Mouse (Mus musculus) brain, embryonic 18.5 days (tissue): ENCODE data around the gene Ptprt.

Source experiments
- DNase-seq: peaks from one replicate; pipeline ENCODE4 v3.0.0-alpha.2; 2012; ENCODE audit warnings: low read depth, low spot score

The Ptprt gene

GRCm38 (mm10) chr2:162660941-162661386, at the start of gene Ptprt:
Gene Ptprt (minus strand): TSS chr2:162661147.
- DNase-seq: no peak

- DNase-seq: no peak
Observed at GRCm38 (mm10) chr2:162710443-162710842, 49.5 kb upstream of the Ptprt start.

GRCm38 (mm10) chr2:162699691-162700090, 38.7 kb upstream of the Ptprt start:
- DNase-seq: no peak

- DNase-seq: no peak
Observed at GRCm38 (mm10) chr2:162699036-162699435, 38.1 kb upstream of the Ptprt start.

- no peak for DNase-seq
Observed at GRCm38 (mm10) chr2:162698068-162698467, 37.1 kb upstream of the Ptprt start.

GRCm38 (mm10) chr2:162697151-162697550, 36.2 kb upstream of the Ptprt start:
- DNase-seq: no peak

- no peak for DNase-seq
Observed at GRCm38 (mm10) chr2:162692143-162692542, 31.2 kb upstream of the Ptprt start.

GRCm38 (mm10) chr2:162682674-162683073, 21.7 kb upstream of the Ptprt start:
- DNase-seq: no peak

GRCm38 (mm10) chr2:162662431-162662970, 1.6 kb upstream of the Ptprt start:
- DNase-seq: no peak

GRCm38 (mm10) chr2:162661733-162662132, 786 bp upstream of the Ptprt start:
- no peak for DNase-seq

GRCm38 (mm10) chr2:162660231-162660940, 561 bp downstream of the Ptprt start:
- no peak for DNase-seq

GRCm38 (mm10) chr2:162658997-162659396, 1.9 kb downstream of the Ptprt start:
- DNase-seq: peak; percentile 72

- no peak for DNase-seq
Observed at GRCm38 (mm10) chr2:162657541-162657940, 3.4 kb downstream of the Ptprt start.

GRCm38 (mm10) chr2:162654416-162654815, 6.5 kb downstream of the Ptprt start:
- DNase-seq: no peak

GRCm38 (mm10) chr2:162638676-162639075, 22.3 kb downstream of the Ptprt start:
- no peak for DNase-seq

GRCm38 (mm10) chr2:162637537-162637936, 23.4 kb downstream of the Ptprt start:
- DNase-seq: no peak

GRCm38 (mm10) chr2:162636387-162637009, 24.4 kb downstream of the Ptprt start:
- peak; percentile 58 for DNase-seq

GRCm38 (mm10) chr2:162634901-162635300, 26.0 kb downstream of the Ptprt start:
- no peak for DNase-seq

GRCm38 (mm10) chr2:162626076-162626475, 34.9 kb downstream of the Ptprt start:
- DNase-seq: no peak

- no peak for DNase-seq
Observed at GRCm38 (mm10) chr2:162624707-162625106, 36.2 kb downstream of the Ptprt start.

- DNase-seq: no peak
Observed at GRCm38 (mm10) chr2:162614256-162614655, 46.7 kb downstream of the Ptprt start.

GRCm38 (mm10) chr2:162613480-162613879, 47.5 kb downstream of the Ptprt start:
- no peak for DNase-seq

- DNase-seq: no peak
Observed at GRCm38 (mm10) chr2:162602721-162603120, 58.2 kb downstream of the Ptprt start.
